Mouse (Mus musculus): ENCODE measurements around the gene Ebf1.

GRCm38 (mm10) chr11:44661875-44662274 is 44.8 kb downstream of the Ebf1 start:
- TF ChIP-seq POLR2A (IDR thresholded peaks at IDR 0.05; ENCODE audit: insufficient read depth, low read depth, low read length) (no peak), CTCF (IDR thresholded peaks at IDR 0.05; ENCODE audit: insufficient read depth, low read depth, low read length) (no peak)

Data from olfactory bulb, adult 2 months (tissue).